Mouse (Mus musculus) liver, postnatal 0 days (tissue): ENCODE measurements around the gene Rap1a. TPM values are rescaled to one million over a fixed set of nuclear protein-coding genes. Genes with fewer than 3 reads are reported as not detected.

ENCODE experiments used
- ATAC-seq: fragments of 200-750 bp; cut with Nextera tagmentation; 2 replicates; pipeline ENCODE4 v1.8.0; 2017; ENCODE audit warnings: mild to moderate bottlenecking, moderate library complexity
- DNase-seq: peaks from one replicate; pipeline ENCODE4 v3.0.0-alpha.2; 2016
- H3K27ac ChIP-seq: fragments of 300-500 bp; sonication (generic); 2 replicates; pipeline ENCODE4 v1.5.1; 2014; ENCODE audit warnings: antibody characterized with exemption, moderate library complexity, mild to moderate bottlenecking, low read depth
- H3K27me3 ChIP-seq: fragments of 300-500 bp; sonication (generic); 2 replicates; pipeline ENCODE4 v1.6.1; 2014; ENCODE audit warnings: low read length, control low read depth, mixed read lengths; ENCODE audit not compliant: insufficient read depth
- H3K36me3 ChIP-seq: fragments of 300-500 bp; sonication (generic); replicated peaks from 2 replicates; pipeline ENCODE4 v1.6.1; 2014; ENCODE audit warnings: mild to moderate bottlenecking, control low read depth, low read length, moderate library complexity, mixed read lengths; ENCODE audit not compliant: insufficient read depth
- H3K4me1 ChIP-seq: fragments of 300-500 bp; sonication (generic); 2 replicates; pipeline ENCODE4 v1.6.1; 2014; ENCODE audit warnings: antibody characterized with exemption, mild to moderate bottlenecking, control low read depth; ENCODE audit not compliant: insufficient read depth
- H3K4me2 ChIP-seq: fragments of 300-500 bp; sonication (generic); 2 replicates; pipeline ENCODE4 v1.6.1; 2014; ENCODE audit warnings: low read depth, mild to moderate bottlenecking, low read length, moderate library complexity, mixed read lengths
- H3K4me3 ChIP-seq: fragments of 300-500 bp; sonication (generic); 2 replicates; pipeline ENCODE4 v1.5.1; 2014; ENCODE audit warnings: low read depth, low read length
- H3K9ac ChIP-seq: fragments of 300-500 bp; sonication (generic); replicated peaks from 2 replicates; pipeline ENCODE4 v1.6.1; 2014; ENCODE audit warnings: mild to moderate bottlenecking, moderate library complexity
- H3K9me3 ChIP-seq: fragments of 300-500 bp; sonication (generic); 2 replicates; pipeline ENCODE4 v1.6.1; 2016; ENCODE audit warnings: mild to moderate bottlenecking, control low read depth, low read length, mixed read lengths
- CTCF ChIP-seq: sonication (generic); IDR thresholded peaks from 2 replicates; pipeline ENCODE4 v1.5.1; 2016; ENCODE audit warnings: antibody characterized with exemption, low read depth
- EP300 ChIP-seq: IDR thresholded peaks from 2 replicates; pipeline ENCODE4 v1.6.1; 2016; ENCODE audit warnings: antibody characterized with exemption, low read depth, mild to moderate bottlenecking
- WGBS: fragments of 180-500 bp; shearing (Covaris S2); extraction: QIAGEN DNeasy Blood & Tissue Kit; methylation state at CpG from one replicate; pipeline ENCODE4 v1.1.7; 2014; ENCODE audit not compliant: insufficient replicate concordance; 5-methylcytosine and 5-hydroxymethylcytosine counted together
- polyA plus RNA-seq: library from polyadenylated mRNA; unstranded; fragments of >200 nt; fragmentation: Nextera tagmentation; extraction: Ambion mirVana; gene quantifications from 2 replicates; pipeline ENCODE4 v1.2.1, GENCODE M21; 2015

The Rap1a gene
- polyA plus RNA-seq, 1 experiment from 2014 or later, result 93.3 TPM

GRCm38 (mm10) chr3:105750810-105751209, 50.3 kb downstream of the Rap1a start:
- 51% methylated on average over 2 of the region's 2 CpGs for WGBS
- no peak overlapping the region for H3K9ac ChIP-seq
- no peak for DNase-seq

GRCm38 (mm10) chr3:105746542-105746941, 54.6 kb downstream of the Rap1a start:
- 69% methylated on average over 2 of the region's 2 CpGs for WGBS
- Histone ChIP-seq H3K4me1 (no peaks in the 10 kb centered on the region), H3K4me3 (no peak overlapping the region), H3K9ac (no peak overlapping the region), H3K27ac (no peak overlapping the region), H3K27me3 (no peaks in the 10 kb centered on the region), H3K9me3 (no peaks in the 10 kb centered on the region), H3K36me3 (peaks cover 18% of the 10 kb centered on the region), H3K4me2 (no peak overlapping the region)
- TF ChIP-seq EP300 (no peak), CTCF (no peak)
- ATAC-seq (no peak), DNase-seq (no peak)

More at GRCm38 (mm10) chr3:105750810-105751209, 50.3 kb downstream of the Rap1a start:
- Histone ChIP-seq H3K36me3 (peaks cover 13% of the 10 kb centered on the region), H3K27me3 (no peaks in the 10 kb centered on the region), H3K4me2 (no peak overlapping the region), H3K4me3 (no peak overlapping the region), H3K27ac (no peak overlapping the region), H3K4me1 (peaks cover 8% of the 10 kb centered on the region; the same call in 1 of the 2 replicates), H3K9me3 (no peaks in the 10 kb centered on the region)
- TF ChIP-seq CTCF (no peak), EP300 (no peak)
- ATAC-seq, result no peak

GRCm38 (mm10) chr3:105737666-105738065, 63.5 kb downstream of the Rap1a start:
- H3K4me3 ChIP-seq, result no peak overlapping the region
- 71% methylated on average over 3 of the region's 3 CpGs for WGBS
- H3K4me1 ChIP-seq, result no peaks in the 10 kb centered on the region
- no peak for ATAC-seq
- no peak overlapping the region for H3K9ac ChIP-seq
- peaks cover 41% of the 10 kb centered on the region for H3K36me3 ChIP-seq
- no peak overlapping the region for H3K27ac ChIP-seq
- no peak overlapping the region for H3K4me2 ChIP-seq
- TF ChIP-seq EP300, result no peak
- TF ChIP-seq CTCF, result no peak
- no peaks in the 10 kb centered on the region for H3K27me3 ChIP-seq
- H3K9me3 ChIP-seq, result no peaks in the 10 kb centered on the region
- no peak for DNase-seq

DNA sequence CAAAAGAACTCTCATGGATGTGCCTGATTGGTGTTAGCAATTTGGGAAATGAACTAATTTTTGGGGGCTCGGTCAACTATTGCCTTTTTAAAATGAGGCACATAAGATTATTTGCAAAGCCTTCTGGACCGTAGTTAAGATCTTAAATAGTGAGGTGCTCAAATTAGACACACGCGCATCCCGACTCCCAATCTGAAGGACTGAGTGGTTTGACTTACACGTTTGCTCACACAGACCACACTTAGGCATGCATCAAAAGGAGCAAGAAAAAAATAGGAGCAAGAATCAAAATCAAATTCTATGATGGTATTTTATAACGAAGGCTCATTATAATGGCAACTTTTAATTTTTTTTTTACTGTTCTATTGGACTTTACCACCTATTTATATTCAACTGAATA, 64.1 kb downstream of the Rap1a start:
- H3K9ac ChIP-seq, result no peak overlapping the region
- no peak for DNase-seq
- no peaks in the 10 kb centered on the region for H3K9me3 ChIP-seq
- 90% methylated on average over 7 of the region's 7 CpGs for WGBS
- H3K4me1 ChIP-seq, result no peaks in the 10 kb centered on the region
- H3K27ac ChIP-seq, result no peak overlapping the region
- ATAC-seq, result no peak
- no peak for TF ChIP-seq CTCF
- TF ChIP-seq EP300, result no peak
- peaks cover 45% of the 10 kb centered on the region for H3K36me3 ChIP-seq
- no peak overlapping the region for H3K4me2 ChIP-seq
- no peaks in the 10 kb centered on the region for H3K27me3 ChIP-seq
- no peak overlapping the region for H3K4me3 ChIP-seq

GRCm38 (mm10) chr3:105736148-105736547, 65.0 kb downstream of the Rap1a start:
- DNase-seq, result no peak

DNA sequence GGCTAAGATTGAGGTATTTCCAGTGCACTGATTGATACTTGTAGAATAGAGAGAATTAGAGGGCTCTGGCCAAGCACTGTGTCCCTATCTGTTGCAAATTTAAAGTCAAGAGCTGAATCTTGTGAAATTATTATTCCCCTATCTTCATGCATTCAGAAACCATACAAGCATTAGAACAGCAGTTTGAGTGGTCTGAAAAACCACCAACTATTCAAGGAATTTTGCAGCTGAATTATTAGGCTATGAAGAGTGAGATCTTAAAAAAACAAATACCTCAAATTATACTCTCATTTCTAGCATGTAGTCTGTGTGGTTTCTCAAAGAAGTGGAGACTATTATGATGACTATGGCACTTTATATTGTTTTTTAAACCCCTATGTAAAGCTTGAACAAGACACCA, 65.9 kb downstream of the Rap1a start:
- ATAC-seq (no peak), DNase-seq (no peak)
- Histone ChIP-seq H3K27ac (no peak overlapping the region), H3K36me3 (peaks cover 52% of the 10 kb centered on the region), H3K4me1 (no peaks in the 10 kb centered on the region), H3K27me3 (no peaks in the 10 kb centered on the region), H3K4me2 (no peak overlapping the region), H3K9ac (no peak overlapping the region), H3K4me3 (no peak overlapping the region), H3K9me3 (no peaks in the 10 kb centered on the region)
- TF ChIP-seq CTCF, result no peak
- TF ChIP-seq EP300, result no peak

More at GRCm38 (mm10) chr3:105736148-105736547, 65.0 kb downstream of the Rap1a start:
- TF ChIP-seq EP300, result no peak
- WGBS, result 80% methylated on average over 1 of the region's 1 CpGs
- no peaks in the 10 kb centered on the region for H3K27me3 ChIP-seq
- no peak overlapping the region for H3K27ac ChIP-seq
- H3K36me3 ChIP-seq, result peaks cover 48% of the 10 kb centered on the region
- H3K9me3 ChIP-seq, result no peaks in the 10 kb centered on the region
- no peak for ATAC-seq
- H3K4me2 ChIP-seq, result no peak overlapping the region
- H3K9ac ChIP-seq, result no peak overlapping the region
- no peak overlapping the region for H3K4me3 ChIP-seq
- H3K4me1 ChIP-seq, result no peaks in the 10 kb centered on the region

GRCm38 (mm10) chr3:105733538-105733937, 67.6 kb downstream of the Rap1a start:
- no peak for DNase-seq
- H3K4me3 ChIP-seq, result no peak overlapping the region
- peaks cover 55% of the 10 kb centered on the region for H3K36me3 ChIP-seq
- no peak overlapping the region for H3K4me2 ChIP-seq
- H3K4me1 ChIP-seq, result no peaks in the 10 kb centered on the region
- no peak for ATAC-seq
- no peaks in the 10 kb centered on the region for H3K27me3 ChIP-seq
- TF ChIP-seq CTCF, result no peak
- TF ChIP-seq EP300, result no peak
- H3K27ac ChIP-seq, result no peak overlapping the region
- no peak overlapping the region for H3K9ac ChIP-seq
- WGBS, result 93% methylated on average over 4 of the region's 4 CpGs
- no peaks in the 10 kb centered on the region for H3K9me3 ChIP-seq
